Mouse (Mus musculus): ENCODE measurements around the gene Dnah14.
A peak's percentile ranks its signal among the peaks of the same experiment; 100 is the strongest.
"Not testable (repeated sequence)": the region's sequence is repeated elsewhere in the genome, so short reads cannot be mapped to it uniquely, and the experiment has no call there.

Gene Dnah14

DNA sequence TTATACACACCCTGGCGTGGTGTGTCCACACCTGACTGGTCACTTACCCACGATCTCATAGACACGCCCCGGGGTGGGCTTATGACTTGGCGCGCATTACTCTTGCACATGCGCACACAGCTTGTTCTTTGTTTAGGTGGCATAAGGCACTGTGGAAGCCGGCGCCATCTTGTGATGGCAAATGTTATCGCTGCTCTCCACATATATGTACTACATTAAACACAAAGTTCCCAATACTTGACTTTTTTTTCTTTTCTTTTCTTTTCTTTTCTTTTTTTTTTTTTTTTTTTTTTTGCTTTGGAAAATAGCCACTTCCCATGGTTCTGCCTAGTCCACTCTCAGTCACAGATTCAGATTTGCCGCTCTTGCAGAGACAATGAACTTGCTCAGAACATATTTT is 206.2 kb downstream of the Dnah14 start:
- DNase-seq (ENCODE audit: low spot score in 2 of 2), result not testable (repeated sequence)

DNA sequence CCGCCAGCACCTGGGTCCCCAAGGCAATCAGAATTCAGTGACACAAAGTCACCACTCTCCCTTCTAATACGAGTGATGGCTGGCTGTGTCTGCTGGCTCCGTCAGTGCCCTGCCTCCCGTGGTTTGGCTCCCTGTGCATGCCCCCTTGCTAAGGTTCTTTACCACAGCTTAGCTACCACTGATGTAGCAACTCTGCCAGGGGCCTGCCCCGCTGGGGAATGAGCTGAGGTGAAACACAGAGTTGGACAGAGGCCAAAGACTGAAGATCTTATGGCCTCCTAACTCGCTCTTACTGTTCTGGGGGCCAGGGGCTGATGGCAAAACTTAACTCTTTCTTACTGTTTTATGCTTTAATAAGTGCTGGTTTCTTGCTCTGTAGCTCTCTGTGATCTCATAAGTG is 213.6 kb downstream of the Dnah14 start:
- DNase-seq (ENCODE audit: low spot score in 2 of 2), result no peak

DNA sequence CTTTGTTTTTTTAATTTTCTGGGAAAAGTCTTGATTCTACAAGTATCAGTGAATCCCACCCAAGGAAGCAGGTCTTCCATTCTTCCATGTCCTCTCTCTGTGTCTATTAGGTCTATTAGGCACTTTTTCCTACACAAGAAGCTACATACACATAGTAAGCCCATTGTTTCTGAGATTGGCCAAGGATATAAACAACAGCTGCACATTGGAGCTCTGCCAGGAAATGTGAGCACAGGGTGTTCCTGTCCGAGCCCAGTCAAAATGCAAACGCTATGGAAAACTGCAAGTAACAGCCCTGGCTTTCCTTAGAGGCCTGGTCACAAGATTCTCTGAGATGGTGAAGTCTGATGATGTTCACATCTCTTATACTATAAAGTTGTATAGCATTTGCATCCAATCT is 217.2 kb downstream of the Dnah14 start:
- no peak for DNase-seq (ENCODE audit: low spot score in 2 of 2)

DNA sequence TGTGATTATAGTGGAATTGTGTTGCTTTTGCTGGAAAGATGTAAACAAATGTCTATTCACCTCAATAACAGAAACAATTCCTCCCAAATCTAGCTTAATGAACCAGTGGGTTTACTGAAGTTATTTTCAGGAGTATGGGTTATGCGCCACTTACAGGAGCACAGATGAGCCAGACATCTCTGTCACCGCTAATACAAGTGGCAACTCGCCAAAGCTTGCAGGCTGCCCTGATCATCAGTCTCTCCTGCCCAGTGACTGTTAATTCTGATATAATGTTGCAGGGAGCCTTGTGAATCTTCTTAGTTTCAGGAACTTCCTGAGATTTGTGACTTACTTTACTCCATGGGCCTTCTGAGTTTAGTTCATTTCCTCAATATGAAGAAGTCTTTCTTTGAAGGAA is 223.6 kb downstream of the Dnah14 start:
- DNase-seq (ENCODE audit: low spot score in 2 of 2), result peak in 1 of 2 experiments; percentile 14

DNA sequence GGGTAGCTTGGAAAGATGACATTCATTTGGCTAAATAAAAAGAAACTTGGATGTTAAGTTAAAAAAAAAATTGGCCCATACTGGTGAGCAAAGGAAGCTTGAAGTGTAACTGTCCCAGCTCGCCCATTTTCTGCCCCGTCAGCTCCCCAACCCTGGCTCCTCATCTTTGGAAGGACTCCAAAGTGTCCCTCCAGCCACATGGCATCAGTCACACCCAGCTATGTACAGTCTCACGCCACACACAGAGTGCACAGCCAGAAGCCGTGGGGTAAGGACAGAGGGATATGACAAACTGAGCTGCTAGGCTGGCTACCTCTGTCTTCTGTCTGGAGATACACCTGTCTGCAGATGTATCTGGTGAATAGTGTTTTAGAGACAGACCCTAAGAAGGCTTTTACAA is 224.3 kb downstream of the Dnah14 start:
- DNase-seq (ENCODE audit: low spot score in 2 of 2), result no peak

DNA sequence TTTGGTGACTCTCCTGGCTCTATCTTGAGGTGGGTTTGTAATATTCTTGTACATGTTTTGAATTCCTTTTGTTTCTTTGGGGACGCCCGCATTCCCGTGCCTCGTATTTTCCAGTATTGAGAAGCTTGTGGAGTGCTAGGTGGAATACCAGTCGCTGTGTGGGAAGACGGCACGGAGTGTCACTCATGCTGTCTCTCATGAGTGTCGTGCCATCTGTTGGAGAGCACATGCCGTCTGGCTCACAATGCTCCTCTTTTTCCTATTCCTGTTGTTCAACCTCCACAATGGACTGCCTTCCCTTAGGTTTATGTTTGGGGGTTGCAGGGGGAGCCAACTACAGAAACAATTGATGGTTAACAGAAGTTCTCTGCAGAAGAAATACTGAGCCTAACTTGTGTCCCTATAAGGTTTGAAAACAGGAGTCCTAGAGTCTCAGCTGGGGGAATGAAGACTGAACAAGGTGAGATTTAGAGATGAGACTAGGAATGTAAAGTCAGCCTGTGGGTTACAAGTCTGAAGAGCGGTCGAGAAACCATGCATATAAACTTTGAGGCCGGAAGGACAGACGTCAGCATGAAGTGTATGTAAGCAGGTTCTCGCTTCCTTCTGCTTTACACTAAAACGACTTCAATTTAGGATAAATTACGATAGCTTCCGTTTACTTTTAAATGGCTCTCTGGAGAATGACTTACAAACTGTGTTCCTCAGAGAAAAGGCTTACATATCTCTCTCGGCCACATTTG is 235.3 kb downstream of the Dnah14 start:
- DNase-seq (ENCODE audit: low spot score in 2 of 2), result no peak

DNA sequence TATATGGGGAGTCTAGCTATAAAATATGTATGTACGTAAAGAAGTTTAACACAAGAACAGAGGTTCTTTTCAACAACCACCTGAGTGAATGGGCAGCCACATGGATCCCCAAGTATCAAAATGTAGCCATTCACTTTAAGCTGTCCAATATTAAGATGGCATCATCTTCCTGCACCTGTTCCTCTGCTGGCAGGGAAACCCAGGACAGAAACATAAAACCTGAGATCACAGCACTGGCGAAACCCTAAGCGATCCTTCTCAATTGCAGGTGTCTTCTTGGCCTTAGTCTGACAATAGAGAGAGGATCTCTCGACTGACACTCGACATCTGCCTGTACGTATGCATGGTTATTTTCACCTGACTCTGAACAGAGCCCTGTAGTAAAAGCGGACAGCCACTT is 250.4 kb downstream of the Dnah14 start:
- no peak for DNase-seq (ENCODE audit: low spot score in 2 of 2)

DNA sequence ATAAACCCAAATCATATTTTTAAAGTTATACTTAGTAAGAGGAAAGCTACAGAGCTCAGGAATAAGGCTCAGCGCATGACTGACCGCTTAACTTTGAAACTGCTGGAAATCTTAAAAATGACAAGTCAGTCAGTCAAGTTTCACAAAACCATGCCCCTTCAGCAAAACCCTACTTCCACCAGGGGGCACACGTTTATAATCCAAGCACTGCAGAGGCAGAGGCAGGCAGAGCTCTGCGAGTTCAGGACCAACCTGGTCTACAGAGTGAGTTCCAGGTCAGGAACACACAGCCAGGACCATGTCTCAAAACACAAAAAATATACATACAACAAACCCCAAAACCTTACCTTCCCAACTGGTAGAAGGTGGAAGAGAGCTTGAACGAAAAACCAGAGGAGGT is 252.0 kb downstream of the Dnah14 start:
- DNase-seq (ENCODE audit: low spot score in 2 of 2), result no peak

DNA sequence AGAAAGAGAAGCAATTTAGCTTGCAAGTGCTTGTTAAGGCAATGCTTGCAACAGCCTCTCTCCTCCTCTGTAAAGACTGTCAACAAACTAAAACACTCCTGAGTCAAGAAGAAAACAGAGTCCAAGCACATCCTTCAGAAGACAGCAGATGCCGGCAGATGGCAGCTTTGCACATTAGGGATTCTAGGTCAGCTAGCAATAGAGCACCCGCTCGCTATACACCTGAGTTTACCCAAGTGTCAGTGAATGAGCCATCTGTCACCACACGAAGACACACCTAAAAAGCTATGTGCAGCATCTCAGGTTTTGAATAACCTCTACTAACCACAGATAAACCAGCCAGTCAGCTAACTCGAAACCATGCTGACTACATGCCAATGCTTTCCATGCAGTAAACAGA is 256.4 kb downstream of the Dnah14 start:
- no peak for DNase-seq (ENCODE audit: low spot score in 2 of 2)

DNA sequence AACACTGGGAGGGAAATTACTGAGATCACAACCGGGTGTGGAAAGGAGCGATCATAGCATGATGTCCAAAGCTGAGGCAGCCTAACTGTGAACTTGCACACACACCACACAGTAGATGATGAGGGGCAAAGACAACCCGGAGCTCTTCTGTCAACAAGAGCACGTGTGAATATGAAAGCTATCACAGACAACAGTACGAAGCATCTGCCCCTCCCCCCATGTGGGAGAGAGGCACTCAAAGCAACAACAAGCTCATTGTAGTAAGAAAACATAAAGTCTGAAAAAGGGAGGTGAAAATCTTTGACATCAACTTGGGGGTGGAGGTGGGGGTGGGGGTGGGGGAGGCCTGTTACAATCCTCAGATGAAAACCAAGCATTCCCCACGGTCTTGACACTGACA is 256.8 kb downstream of the Dnah14 start:
- DNase-seq (ENCODE audit: low spot score in 2 of 2), result no peak

DNA sequence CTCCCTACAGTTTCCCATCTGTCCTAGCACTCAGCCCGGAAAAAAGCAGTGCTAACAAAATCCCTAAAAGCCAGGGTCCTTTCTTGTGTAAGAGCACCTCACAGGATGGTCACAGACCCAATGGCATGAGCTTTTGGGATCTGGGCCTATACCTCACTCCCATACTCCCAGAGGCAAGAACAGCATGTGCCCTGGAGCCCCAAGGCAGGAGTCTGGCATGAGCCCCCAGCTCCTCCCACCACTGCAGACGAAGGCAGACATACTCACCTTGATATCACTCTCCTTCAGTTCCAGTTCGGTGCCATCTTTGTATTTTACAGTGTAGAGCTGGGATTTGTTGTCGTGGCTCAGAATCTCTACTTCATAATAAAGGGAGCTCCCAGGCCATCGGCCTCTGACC is 261.8 kb downstream of the Dnah14 start:
- DNase-seq (ENCODE audit: low spot score in 2 of 2), result no peak

DNA sequence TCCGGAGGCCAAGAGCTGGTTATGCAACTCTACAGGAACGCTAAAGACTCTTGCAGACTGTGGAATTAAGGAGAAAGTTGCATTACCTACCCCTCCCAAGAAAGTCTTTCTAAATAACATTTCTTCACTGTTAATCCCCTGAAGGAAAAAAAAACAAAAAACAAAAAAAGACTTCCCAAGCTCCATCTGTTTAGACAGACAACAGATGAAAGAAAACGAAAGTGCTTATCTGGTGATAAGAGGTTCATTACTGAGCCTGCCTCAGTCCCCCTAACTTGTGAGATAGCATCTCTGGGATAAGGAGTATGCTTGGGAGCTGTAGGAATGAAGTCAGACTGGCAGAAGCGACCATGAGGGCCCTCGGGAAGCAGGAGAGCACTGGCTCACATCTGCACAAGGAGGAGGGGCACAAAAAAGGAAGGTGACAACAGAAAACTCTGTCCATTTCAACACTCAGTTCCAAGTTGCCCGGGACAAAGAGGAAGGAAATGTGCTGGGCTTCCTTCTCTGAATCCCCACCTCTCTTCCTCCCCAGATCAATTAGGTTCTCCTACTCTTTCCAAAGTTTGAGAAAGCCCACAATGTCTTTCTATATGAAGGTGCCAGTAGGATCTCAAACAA is 263.5 kb downstream of the Dnah14 start:
- DNase-seq (ENCODE audit: low spot score in 2 of 2), result no peak

DNA sequence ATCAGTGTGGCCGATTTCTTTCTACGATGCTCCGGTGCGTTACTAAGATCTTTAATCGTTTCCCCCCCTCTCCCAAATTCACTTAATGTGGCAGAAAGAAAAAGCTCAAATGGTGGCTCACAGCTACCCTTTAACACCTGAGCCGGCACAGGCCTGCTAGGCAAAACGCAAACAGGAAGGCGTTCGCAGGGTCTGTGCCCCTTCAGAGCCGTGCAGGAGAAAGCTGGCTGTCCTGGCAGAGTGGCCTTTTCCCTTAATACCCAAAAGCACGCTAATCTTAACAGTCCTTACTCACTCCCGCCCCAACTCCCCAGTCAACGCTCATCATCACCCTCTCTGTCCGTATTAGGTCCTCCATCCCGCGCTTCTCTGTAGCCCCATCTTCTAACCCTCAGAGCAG is 265.0 kb downstream of the Dnah14 start:
- no peak for DNase-seq (ENCODE audit: low spot score in 2 of 2)

DNA sequence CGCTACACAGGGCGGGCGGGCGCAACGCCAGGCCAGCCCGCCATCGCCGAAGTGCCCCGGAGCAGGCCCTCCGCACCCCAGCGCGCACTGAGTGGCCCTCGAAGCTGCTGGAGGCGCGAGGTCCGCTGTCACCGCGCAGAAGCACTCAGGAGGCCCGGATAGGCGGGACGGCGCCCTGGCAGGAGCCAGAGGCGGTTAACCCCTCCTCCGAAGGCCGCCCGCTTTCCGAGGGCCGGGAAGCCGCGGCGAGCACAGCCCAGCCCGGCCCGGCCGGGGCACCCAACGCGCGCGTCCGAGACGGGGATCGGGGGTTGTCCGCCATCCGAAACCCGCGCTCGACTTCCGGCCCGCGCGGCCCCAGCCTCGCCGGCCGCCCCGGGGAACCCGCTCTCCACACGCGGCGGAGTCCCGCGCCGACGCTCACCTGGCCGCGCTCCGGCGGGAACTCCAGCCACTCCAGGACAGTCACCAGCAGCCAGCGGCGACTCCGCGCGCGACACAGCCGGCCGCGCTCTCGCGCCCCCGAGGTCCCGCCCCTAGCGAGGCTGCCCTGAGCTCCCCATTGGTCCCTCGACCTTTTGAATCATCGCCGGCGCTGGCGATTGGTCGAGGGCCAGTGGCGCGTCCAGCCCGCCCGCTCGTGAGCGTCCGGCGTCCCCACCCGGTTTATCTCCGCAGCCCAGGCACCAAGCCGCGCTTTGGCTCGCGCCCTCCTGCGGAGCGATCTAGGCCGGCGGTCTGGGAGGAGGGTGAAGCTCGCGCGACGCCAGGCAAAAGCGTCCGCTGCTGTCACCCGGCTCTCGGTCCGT is 265.7 kb downstream of the Dnah14 start:
- DNase-seq (ENCODE audit: low spot score in 2 of 2), result peak; percentile 89 to 97

DNA sequence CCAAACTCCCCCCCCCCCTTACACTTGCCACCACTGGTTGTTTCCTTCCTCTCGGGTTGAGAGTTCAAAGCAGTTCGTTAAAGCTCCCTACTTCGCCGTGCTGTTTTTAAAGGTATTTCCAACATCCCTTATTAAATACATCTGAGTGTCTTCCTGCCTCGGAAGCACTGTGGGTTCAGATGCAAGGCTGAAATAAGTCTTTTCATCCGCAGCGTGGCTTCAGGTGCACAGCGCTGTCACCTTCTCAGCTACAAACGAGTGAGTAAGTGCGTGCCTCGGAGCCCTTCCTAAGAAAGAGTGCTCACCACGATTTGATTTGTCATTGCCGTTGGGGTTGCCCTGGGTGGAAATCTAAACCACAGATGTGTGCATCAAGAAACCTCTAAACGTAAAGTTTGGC is 266.4 kb downstream of the Dnah14 start, which contains the start of gene Lbr:
Lbr (minus strand) TSS at position 266 of the 400 bp plus-strand sequence.
- DNase-seq (ENCODE audit: low spot score in 2 of 2), result no peak

DNA sequence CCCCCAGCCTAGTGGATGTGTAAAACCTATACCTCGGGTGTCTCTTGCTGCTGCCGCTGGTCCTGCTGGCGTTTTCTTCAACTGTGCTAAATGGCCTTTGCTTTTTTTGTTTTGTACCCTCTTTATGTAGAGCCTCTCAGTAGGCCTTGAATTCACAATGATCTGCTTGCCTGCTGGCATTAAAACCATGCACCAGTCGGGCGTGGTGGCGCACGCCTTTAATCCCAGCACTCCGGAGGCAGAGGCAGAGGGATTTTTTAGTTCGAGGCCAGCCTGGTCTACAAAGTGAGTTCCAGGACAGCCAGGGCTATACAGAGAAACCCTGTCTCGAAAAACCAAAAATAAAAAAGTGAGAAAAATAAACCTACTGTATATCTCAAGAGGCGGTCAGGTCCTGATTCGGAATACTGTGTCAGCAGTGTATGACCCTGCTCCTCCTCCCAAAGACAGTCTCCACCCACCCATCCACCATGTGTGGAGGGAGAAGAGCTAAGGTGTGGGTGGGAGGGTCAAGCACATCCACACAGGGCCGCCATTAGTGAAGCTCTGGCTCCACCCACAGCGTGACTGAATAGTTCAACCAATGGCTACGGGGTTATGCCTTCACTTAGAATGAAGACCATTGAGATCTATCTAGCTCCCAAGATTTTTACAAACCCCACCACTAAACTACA is 268.7 kb downstream of the Dnah14 start:
- no peak for DNase-seq (ENCODE audit: low spot score in 2 of 2)

DNA sequence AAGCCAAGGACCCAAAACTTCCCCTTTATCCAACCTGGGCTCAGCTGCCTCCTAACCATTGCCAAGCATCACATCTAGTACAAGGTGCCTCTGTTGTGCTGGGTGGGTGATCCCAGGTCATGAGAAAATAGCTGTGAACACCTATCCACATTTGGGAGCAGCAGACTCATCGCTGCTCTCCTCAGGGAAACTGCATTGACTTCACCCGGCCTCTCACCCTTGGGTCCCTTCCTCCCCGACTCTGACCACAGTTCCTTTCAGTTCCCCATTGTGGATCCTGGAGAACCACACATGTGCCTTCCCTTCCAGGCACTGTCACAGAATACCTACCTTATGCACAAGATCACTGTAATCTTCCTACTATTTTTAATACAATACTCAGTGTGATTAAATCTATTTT is 269.4 kb downstream of the Dnah14 start:
- DNase-seq (ENCODE audit: low spot score in 2 of 2), result no peak

DNA sequence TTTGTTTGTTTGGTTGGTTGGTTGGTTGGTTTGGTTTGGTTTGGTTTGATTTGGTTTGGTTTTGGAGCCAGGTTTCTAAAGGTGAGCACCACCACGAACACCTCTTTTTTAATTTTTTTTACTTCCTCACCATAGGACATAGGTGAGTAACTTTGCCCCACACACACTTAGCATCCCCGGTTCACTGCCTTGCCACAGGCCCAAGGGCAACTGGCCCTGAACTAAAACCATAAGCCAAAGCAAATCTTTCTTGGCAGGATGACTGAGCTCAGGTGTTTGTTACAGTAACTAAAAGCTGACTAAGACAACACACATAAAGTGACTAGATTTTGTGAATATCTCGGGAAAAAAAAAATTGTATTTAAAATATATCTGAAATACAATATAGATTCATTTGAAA is 271.0 kb downstream of the Dnah14 start:
- DNase-seq (ENCODE audit: low spot score in 2 of 2), result no peak

DNA sequence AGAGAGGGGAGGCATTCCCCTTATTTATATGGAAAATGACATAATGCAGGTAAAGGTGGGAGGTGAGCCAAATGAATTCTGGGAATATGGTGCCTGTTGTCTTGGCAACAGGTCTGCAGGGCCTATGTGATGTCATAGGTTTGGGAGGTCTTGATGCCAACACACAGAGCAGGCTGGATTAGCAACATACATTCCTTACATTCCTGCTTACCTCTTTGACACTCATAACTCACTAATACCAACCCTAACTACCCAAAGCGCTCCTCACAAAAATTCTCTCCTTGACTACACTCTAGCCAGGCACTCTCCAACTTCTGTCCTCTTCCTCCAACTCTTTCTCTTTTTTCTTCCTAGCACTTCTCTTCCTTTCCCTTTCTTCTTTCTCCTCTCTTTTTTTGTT is 271.9 kb downstream of the Dnah14 start:
- no peak for DNase-seq (ENCODE audit: low spot score in 2 of 2)

DNA sequence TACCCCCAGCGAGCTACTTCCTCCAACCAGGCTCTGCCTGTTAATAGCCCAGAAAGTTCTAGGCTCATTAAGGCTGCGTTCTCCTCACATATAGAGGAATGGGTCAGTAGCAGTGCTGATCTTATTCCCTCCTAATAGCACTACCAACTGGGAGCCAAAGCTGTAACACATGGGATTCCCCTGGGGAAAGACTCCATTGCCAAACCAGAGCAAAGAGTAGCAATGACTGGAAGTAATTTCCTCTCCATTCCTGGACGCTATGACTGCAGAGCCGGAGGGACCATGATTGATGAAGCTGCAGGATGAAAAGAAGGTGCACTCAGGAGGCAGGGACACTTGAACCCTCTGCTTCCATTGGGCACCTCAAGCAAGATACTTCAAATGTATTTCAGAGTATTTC is 274.1 kb downstream of the Dnah14 start:
- no peak for DNase-seq (ENCODE audit: low spot score in 2 of 2)

DNA sequence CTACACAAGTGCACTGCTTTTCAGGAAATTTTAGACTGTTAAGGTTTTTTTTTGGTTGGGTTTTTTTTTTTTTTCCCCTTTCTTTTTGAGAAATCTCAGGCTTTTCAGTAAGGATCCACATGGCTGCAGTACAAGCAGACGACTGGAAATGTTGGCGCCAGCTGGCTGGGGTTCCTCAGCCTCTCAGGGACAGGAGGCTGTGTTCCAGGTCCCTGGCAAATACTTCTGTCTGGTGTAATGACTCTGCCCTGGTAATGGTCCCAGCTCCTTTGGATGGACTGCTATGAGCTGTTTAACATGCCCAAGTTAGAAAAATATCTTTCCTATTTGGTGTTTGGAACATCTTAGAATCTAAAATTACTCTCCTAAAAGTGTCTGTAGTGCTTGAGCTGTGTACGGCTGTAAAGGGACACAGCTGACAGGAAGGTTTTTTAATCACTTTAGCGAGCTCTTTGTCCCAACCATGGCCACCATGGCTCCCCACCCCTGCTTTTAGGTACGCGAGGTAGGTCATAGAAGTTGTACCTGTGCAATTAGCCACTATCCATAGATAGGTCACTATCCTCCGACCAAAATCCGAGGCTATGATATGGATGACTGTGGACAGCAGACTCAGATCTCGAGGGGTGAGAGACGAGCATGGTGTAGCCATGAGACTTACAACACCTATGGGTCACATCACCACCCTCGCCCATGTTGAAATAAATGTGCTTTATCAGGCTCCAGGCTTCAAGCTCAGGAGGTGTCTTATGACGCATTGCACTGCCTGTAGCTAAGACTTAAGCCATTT is 275.4 kb downstream of the Dnah14 start:
- DNase-seq (ENCODE audit: low spot score in 2 of 2), result peak in 1 of 2 experiments; percentile 50
